Mouse (Mus musculus): ENCODE results near the gene Ttc30a2.
"Not testable (repeated sequence)": the region's sequence is repeated elsewhere in the genome, so short reads cannot be mapped to it uniquely, and the experiment has no call there.

Ttc30a2 gene

DNA sequence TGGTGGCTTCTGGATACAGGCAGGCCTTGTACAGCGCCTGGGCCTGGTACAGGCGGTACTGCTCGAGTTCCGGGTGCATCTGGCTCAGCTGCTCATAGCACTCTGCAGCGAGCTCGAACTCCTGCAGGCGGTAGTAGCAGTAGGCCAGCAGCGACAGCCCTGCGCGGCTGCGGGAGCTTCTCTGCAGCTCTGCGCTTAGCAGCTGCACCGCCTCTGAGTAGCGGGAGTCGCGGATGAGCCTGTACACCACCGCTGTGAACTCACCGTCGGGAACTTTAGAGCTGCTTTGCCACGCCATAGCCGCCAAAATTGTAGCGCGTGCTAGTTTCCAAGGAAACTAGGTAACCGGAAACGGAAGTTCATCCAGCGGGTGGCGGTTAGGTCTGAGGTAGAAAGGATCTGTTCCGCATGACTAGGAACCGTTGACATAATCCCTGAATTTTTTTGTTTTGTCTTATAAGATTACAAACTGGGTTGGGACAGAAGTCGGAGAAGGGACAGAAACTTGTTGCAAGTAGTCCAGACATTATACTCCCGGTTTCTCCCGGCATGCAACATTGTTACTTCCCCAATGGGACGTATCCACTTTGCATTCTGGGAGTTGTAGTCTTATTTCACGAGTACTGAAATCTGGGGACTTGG is 3.6 kb upstream of the Ttc30a2 start, which contains the start of gene Ttc30a1:
Ttc30a1 (minus strand) TSS at position 528 of the 642 bp plus-strand sequence.
- peak; percentile 62 for DNase-seq (ENCODE audit: low spot score in 2 of 2)

- not testable (repeated sequence) for DNase-seq (ENCODE audit: low spot score in 2 of 2)
These were observed 3.0 kb upstream of the Ttc30a2 start for GRCm38 (mm10) chr2:75980933-75981439.

DNA sequence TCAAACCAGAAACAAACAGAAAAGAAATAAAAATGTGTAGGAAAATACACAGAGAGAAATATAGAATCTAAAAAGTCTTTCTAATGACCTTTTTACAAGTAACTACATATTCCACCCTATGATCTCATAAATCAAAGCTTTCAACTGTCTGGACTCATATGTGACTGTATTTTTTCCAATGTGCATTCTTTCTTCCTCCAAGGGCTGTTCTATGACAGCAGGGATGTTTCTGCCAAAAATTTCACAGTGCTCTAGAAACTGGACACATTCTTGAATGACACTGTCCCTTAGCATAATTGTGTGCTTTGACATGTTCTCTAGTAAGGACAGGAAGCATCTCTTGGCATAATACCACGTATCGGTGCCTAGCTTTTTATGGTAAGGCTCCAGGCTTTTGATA is 1.9 kb downstream of the Ttc30a2 start:
- not testable (repeated sequence) for DNase-seq (ENCODE audit: low spot score in 2 of 2)

DNA sequence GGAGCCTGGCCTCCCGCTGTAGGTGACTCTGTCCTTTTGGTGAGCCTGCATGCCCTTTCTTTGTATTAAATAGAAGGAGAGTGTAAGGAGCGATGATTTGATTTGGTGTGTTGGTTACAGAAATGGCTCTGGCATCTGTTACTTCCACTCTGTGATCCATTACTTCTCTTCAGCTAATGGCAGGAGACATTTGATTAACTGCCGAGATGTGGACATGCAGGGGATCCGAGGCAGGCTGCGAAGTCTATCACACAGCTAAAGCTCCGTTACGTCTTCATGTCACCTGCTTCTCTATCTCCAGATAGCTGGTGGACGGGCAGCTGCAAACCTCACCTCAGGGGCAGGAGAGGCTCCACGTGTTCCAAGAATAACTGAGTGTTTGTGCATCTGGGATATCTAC is 3.8 kb downstream of the Ttc30a2 start:
- DNase-seq (ENCODE audit: low spot score in 2 of 2): no peak

- peak; percentile 28 to 42 for DNase-seq (ENCODE audit: low spot score in 2 of 2)
These were observed 13.0 kb downstream of the Ttc30a2 start for GRCm38 (mm10) chr2:75964972-75965371.

GRCm38 (mm10) chr2:75964512-75964911 is 13.5 kb downstream of the Ttc30a2 start:
- peak; percentile 20 to 22 for DNase-seq (ENCODE audit: low spot score in 2 of 2)

GRCm38 (mm10) chr2:75964051-75964450 is 13.9 kb downstream of the Ttc30a2 start:
- no peak for DNase-seq (ENCODE audit: low spot score in 2 of 2)

DNA sequence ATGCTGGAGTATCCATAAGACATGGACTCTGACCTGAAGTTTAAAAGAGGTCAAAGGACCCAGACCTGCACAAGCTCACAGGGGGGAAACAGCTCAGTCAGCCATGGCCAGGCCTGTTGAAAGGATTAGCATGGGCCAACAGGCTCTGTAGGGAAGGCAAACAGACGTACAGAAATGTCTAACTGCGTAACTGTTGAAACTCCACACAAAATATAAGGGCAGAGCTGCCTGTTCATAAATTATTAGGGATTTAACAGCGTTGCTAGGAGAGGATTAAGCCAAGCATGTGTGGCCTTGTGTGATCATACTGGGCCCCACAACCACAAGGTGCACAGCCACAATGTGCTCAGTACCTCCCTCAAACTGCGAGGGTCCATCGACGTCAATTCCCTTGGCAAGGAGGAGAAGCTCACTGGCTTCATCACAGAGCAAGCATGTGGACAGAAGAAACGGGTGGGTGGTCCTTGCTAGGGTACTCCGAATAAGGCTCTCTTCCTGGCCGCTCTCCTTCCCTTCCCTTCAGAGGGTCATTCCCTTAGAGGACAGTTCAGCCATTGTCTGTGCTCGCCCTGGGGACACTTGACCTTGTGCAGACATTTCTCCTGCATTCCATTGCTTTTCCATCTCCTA is 14.6 kb downstream of the Ttc30a2 start:
- no peak for DNase-seq (ENCODE audit: low spot score in 2 of 2)

- DNase-seq (ENCODE audit: low spot score in 2 of 2): no peak
These were observed 17.3 kb downstream of the Ttc30a2 start for GRCm38 (mm10) chr2:75960366-75961330.

DNA sequence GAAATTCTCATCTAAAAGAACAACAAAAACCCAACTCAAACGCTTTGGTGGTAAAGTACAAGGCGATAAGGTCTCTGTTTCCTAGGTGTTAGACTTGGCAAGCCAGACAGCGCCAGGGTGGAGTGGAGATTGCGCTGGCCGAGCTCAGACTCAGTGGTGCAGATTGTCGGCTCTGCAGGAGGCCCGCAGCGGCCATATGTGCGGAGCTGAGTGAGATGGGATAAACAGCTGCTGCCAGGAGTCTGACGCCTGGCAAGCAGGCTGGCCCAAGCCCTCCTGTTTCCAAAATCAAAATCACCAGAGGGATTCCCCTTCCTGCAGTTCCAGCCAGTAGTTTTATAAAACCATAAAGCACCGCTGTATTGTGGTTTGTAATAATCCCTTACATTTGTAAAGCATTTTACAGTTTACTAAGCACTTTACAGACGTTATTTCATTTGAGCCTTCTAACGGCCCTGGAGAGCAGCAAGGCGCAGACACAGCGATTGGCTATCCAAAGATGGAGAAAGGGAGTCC is 18.1 kb downstream of the Ttc30a2 start:
- DNase-seq (ENCODE audit: low spot score in 2 of 2): no peak

GRCm38 (mm10) chr2:75959183-75959849 is 18.7 kb downstream of the Ttc30a2 start:
- no peak for DNase-seq (ENCODE audit: low spot score in 2 of 2)

GRCm38 (mm10) chr2:75955709-75956108 is 22.3 kb downstream of the Ttc30a2 start:
- DNase-seq (ENCODE audit: low spot score in 2 of 2): no peak

- no peak for DNase-seq (ENCODE audit: low spot score in 2 of 2)
These were observed 24.6 kb downstream of the Ttc30a2 start for GRCm38 (mm10) chr2:75953320-75953719.

- DNase-seq (ENCODE audit: low spot score in 2 of 2): no peak
These were observed 27.3 kb downstream of the Ttc30a2 start for GRCm38 (mm10) chr2:75950685-75951084.

DNA sequence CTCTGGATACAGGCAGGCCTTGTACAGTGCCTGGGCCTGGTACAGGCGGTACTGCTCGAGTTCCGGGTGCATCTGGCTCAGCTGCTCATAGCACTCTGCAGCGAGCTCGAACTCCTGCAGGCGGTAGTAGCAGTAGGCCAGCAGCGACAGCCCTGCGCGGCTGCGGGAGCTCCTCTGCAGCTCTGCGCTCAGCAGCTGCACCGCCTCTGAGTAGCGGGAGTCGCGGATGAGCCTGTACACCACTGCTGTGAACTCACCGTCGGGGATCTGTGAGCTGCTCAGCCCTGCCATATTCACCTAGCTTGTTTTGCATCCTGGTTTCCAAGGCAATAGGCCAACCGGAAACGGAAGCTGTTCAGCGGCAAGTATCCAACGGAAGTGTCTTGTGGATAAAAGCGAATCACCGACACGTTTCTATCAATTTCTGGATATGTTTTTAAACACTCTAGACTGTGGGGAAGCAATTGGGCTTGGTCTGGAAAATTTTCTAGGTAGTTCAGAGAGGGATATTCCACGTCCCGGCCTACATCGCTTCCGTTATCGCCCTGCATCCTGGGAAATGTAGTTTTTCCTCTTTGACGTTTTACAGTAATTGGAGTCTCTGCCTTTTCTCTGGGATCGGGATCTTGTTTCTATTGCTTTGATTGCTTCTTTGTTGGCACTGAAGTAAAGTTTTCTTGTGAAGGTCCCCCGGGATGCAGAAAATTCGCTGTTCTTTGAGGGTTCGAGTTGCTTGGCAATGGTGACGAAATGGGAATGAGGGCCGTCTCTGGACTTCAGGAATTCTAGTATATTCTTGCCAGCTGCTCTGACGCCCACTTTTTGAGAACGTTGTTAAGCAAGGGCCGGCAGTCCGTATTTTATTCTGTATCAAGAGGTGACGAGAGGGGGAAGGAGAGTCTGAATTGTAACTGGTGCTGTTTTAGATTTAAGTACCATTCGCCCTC is 39.6 kb downstream of the Ttc30a2 start, which contains the start of gene Ttc30b:
Ttc30b (minus strand) TSS at position 469 of the 947 bp plus-strand sequence.
- peak; percentile 72 for DNase-seq (ENCODE audit: low spot score in 2 of 2)

DNA sequence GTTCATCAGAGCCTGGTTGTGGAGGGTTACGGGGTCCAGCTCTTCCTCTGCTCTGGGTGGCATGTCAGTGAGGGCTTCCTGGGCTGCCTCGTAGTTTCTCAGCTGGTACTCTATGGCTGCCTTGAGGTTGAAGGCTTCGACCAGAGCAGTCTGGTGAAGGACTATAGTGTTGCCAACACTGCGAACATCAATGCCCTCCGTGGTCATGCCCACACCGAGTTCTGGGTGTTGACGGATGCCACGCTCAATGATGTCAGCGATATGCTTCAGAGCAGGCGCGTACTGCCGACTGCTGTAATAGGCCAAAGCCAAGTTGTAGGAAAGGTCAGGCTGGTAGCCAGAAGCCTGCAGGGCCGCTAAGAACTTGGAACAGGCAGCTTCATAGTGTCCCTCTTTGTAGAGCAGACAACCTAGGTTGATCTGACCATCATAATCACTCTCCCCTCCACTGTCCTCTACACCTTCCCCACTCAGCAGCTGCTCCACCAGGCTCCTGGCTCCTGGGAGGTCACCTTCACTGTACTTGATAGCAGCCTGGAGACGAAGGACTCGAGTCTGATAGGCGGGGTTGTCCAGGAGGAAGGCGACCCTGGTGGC is 40.4 kb downstream of the Ttc30a2 start:
- not testable (repeated sequence) for DNase-seq (ENCODE audit: low spot score in 2 of 2)

DNA sequence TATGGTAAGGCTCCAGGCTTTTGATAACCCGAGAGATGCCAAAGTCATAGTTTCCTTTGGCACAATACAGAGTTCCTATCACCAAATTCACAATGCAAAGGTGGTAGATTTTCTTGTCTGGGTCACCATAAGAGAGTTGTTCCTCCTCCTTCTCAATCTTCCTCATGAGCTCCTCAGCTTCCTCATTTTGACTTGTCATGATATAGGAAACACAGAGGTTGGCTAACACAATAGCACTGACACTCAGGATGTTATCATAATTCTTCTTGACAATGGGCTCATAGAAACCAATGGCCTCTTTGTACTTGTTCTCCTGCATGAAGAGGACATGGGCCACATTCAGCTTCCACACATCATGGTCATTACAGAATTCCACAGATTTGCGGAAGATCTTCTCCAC is 41.3 kb downstream of the Ttc30a2 start:
- not testable (repeated sequence) for DNase-seq (ENCODE audit: low spot score in 2 of 2)

- DNase-seq (ENCODE audit: low spot score in 2 of 2): no peak
These were observed 44.4 kb downstream of the Ttc30a2 start for GRCm38 (mm10) chr2:75933541-75933940.

- DNase-seq (ENCODE audit: low spot score in 2 of 2): no peak
These were observed 47.0 kb downstream of the Ttc30a2 start for GRCm38 (mm10) chr2:75930941-75931340.
